Comparison of ENCODE assay signal across 14 mouse cellular contexts in the genomic region with DNA sequence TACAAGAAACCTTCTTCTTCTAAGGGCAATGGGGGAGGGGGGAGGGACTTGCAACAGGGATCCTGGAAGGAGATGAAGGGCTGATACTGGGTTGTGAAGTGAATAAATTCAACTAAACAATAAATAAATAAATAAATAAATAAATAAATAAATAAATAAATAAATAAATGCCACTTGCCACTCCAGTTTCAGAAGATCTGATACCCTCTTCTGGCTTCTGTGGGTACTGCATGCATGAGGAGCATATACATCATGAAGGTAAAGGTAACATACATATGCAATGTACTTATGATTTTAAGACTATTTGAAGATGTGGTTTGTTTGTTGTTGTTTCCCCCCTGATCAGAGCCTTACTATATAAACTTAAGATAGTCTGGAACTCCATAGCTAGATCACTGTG. TPM values are rescaled to one million over a fixed set of nuclear protein-coding genes. Genes with fewer than 3 reads are reported as not detected.
DNase-seq lines count a peak whose midpoint lies in the region; ATAC-seq and TF ChIP-seq lines count a peak whose summit lies in the region.
"Had no signal": no experiment of that assay in that cellular context is flagged by ENCODE, and none has a peak within 500 bp of the region (broad histone marks: within the 10 kb centered on the region; RNA-seq: fewer than 3 reads in every experiment).

No protein-coding gene starts in this region.

- ATAC-seq in liver, postnatal 0 days = no peak
- ATAC-seq in liver, embryonic 11.5 days (replicated peaks; ENCODE audit: low FRiP score) = no peak
- no peak for ATAC-seq in erythroblast, adult 5-6 weeks (replicated peaks; ENCODE audit: low FRiP score, poor library complexity, severe bottlenecking)
- ATAC-seq: midbrain, embryonic 15.5 days had no signal

- TF ChIP-seq EP300 in liver, postnatal 0 days (IDR thresholded peaks at IDR 0.05; ENCODE audit: low read depth) = no peak

- peak; percentile 9 to 18 for DNase-seq in cerebellum, postnatal 10 days
- DNase-seq in cerebellum, postnatal 25 days = no peak
- no peak for DNase-seq in liver, postnatal 0 days
- no peak for DNase-seq in liver, embryonic 11.5 days (ENCODE audit: low spot score)
- DNase-seq in B cell, adult 2 months = peak; percentile 24 to 43
- peak; percentile 22 for DNase-seq in c-Kit-positive CD71-positive TER-119-negative erythroid progenitor cells, embryonic 14.5 days (ENCODE audit: low read depth)
- DNase-seq in spleen, adult 12 weeks (ENCODE audit: low spot score) = no peak
- DNase-seq: heart, postnatal 4 days; kidney, adult 2 months; lung, postnatal 10 days had no signal

- no peak overlapping the region for H3K9ac ChIP-seq in liver, postnatal 0 days (replicated peaks)
- H3K9ac ChIP-seq in liver, embryonic 11.5 days (ENCODE audit: low read depth, low read length) = no peak overlapping the region
- H3K9ac ChIP-seq: limb, embryonic 12.5 days; midbrain, embryonic 15.5 days had no signal

- H3K27ac ChIP-seq in liver, postnatal 0 days (ENCODE audit: low read depth) = no peak overlapping the region
- H3K27ac ChIP-seq in liver, embryonic 11.5 days (ENCODE audit: low read depth, low read length) = no peak overlapping the region
- H3K27ac ChIP-seq: limb, embryonic 12.5 days; midbrain, embryonic 15.5 days had no signal

- H3K4me3 ChIP-seq in liver, postnatal 0 days (ENCODE audit: low read depth, low read length) = no peak overlapping the region
- H3K4me3 ChIP-seq in liver, embryonic 11.5 days (ENCODE audit: low read depth, low read length) = no peak overlapping the region
- H3K4me3 ChIP-seq: erythroblast, embryonic 14.5 days; limb, embryonic 12.5 days; midbrain, embryonic 15.5 days had no signal

- no peaks in the 10 kb centered on the region for H3K4me1 ChIP-seq in liver, postnatal 0 days (ENCODE audit: insufficient read depth)
- no peaks in the 10 kb centered on the region for H3K4me1 ChIP-seq in liver, embryonic 11.5 days (replicated peaks; ENCODE audit: control insufficient read depth, insufficient read depth, low read length)
- H3K4me1 ChIP-seq: limb, embryonic 12.5 days; midbrain, embryonic 15.5 days had no signal

- TF ChIP-seq CTCF in liver, postnatal 0 days (IDR thresholded peaks at IDR 0.05; ENCODE audit: low read depth) = peak; percentile 26; the same call in 1 of the 2 replicates

- no peaks in the 10 kb centered on the region for H3K27me3 ChIP-seq in liver, postnatal 0 days (ENCODE audit: insufficient read depth, low read length)
- no peaks in the 10 kb centered on the region for H3K27me3 ChIP-seq in liver, embryonic 11.5 days (replicated peaks; ENCODE audit: control insufficient read depth, insufficient read depth, low read length)
- H3K27me3 ChIP-seq: limb, embryonic 12.5 days; midbrain, embryonic 15.5 days had no signal

- no peaks in the 10 kb centered on the region for H3K9me3 ChIP-seq in liver, postnatal 0 days (ENCODE audit: low read length)
- H3K9me3 ChIP-seq in liver, embryonic 11.5 days (ENCODE audit: control insufficient read depth, low read length) = no peaks in the 10 kb centered on the region
- H3K9me3 ChIP-seq: limb, embryonic 12.5 days; midbrain, embryonic 15.5 days had no signal

- peaks cover 58% of the 10 kb centered on the region for H3K36me3 ChIP-seq in liver, postnatal 0 days (replicated peaks; ENCODE audit: insufficient read depth, low read length)
- H3K36me3 ChIP-seq in liver, embryonic 11.5 days (ENCODE audit: control insufficient read depth, insufficient read depth, low read length) = peaks cover 28% of the 10 kb centered on the region

- H3K4me2 ChIP-seq in liver, postnatal 0 days (ENCODE audit: low read depth, low read length) = no peak overlapping the region
- no peak overlapping the region for H3K4me2 ChIP-seq in liver, embryonic 11.5 days
- H3K4me2 ChIP-seq: limb, embryonic 12.5 days; midbrain, embryonic 15.5 days had no signal

RNA-seq across cellular contexts. Expression of gene Irak1bp1, which starts 54.8 kb away (rescaled TPM):
- 1.2 and 1.4 TPM in 2 replicates for polyA plus RNA-seq in liver, postnatal 0 days (2015; fragmentation: Nextera tagmentation; extraction: Ambion mirVana)
- polyA plus RNA-seq in liver, embryonic 11.5 days (2014; fragmentation: Nextera tagmentation; extraction: Ambion mirVana) = 7.4 and 8.3 TPM in 2 replicates
- not detected in 2 replicates for total RNA-seq in erythroblast, adult 5-6 weeks (2015; ENCODE audit: low replicate concordance)
- total RNA-seq in erythroblast, adult 5-6 weeks (2017; ENCODE audit: low replicate concordance) = 0.77 TPM in 1 of 2 replicates, not detected in the other
- polyA plus RNA-seq: erythroblast, embryonic 14.5 days had no signal

Comparison
In these comparisons a context has a peak if more than half of its experiments do, and no peak if none do; other contexts are left out.
1. DNase-seq: peak in cerebellum, postnatal 10 days (2 of 2), B cell, adult 2 months (2 of 2) and c-Kit-positive CD71-positive TER-119-negative erythroid progenitor cells, embryonic 14.5 days (single experiment); none in cerebellum, postnatal 25 days (0 of 2), liver, postnatal 0 days (single experiment), liver, embryonic 11.5 days (single experiment) and spleen, adult 12 weeks (single experiment).